Mouse (Mus musculus): ENCODE data around the gene Mrps36. TPM values are rescaled to one million over a fixed set of nuclear protein-coding genes. Genes with fewer than 3 reads are reported as not detected.
"Not testable (repeated sequence)": the region's sequence is repeated elsewhere in the genome, so short reads cannot be mapped to it uniquely, and the experiment has no call there.

Gene Mrps36
- 48.4 and 57.9 TPM in 2 replicates for polyA plus RNA-seq (2012; rRNA removed)
- 113 and 117 TPM in 2 replicates for polyA plus RNA-seq (2014; fragmentation: Nextera tagmentation; extraction: Ambion mirVana)

GRCm38 (mm10) chr13:100744036-100744744 lies at the start of gene Mrps36:
TSS of gene Mrps36 (minus strand) at chr13:100744659.
- H3K4me3 ChIP-seq (replicated peaks; ENCODE audit: low read length) = peak within 1 kb of the TSS; percentile 80
- H3K4me1 ChIP-seq (ENCODE audit: control insufficient read depth, insufficient read depth, low read length) = peaks cover 3% of the 10 kb centered on the region; the same call in 1 of the 2 replicates
- peak; percentile 69; the same call in 1 of the 2 replicates for TF ChIP-seq POLR2A (IDR thresholded peaks at IDR 0.05; ENCODE audit: borderline replicate concordance, extremely low read depth, insufficient read depth, insufficient read length)
- no peaks in the 10 kb centered on the region for H3K9me3 ChIP-seq (ENCODE audit: control insufficient read depth, low read length)
- H3K27me3 ChIP-seq (ENCODE audit: control insufficient read depth, insufficient read depth, low read length) = no peaks in the 10 kb centered on the region
- peak; percentile 95 for ATAC-seq (ENCODE audit: low FRiP score, low read depth)
- no peaks in the 10 kb centered on the region for H3K36me3 ChIP-seq (ENCODE audit: control insufficient read depth, insufficient read depth, low read length)
- peak within 1 kb of the TSS; percentile 61 for H3K4me2 ChIP-seq (replicated peaks; ENCODE audit: low read depth, low read length, severe bottlenecking)
- WGBS = under 1% methylated on average over 48 of the region's 52 CpGs
- DNase-seq (ENCODE audit: low spot score) = peak; percentile 94
- peak within 1 kb of the TSS; percentile 88 for H3K27ac ChIP-seq (replicated peaks; ENCODE audit: low read depth, low read length)
- peak within 1 kb of the TSS; percentile 80 for H3K9ac ChIP-seq (ENCODE audit: low read depth, low read length, severe bottlenecking)

GRCm38 (mm10) chr13:100789083-100789482 lies 44.6 kb upstream of the Mrps36 start:
- no peaks in the 10 kb centered on the region for H3K9me3 ChIP-seq (ENCODE audit: control insufficient read depth, low read length)
- H3K27ac ChIP-seq (replicated peaks; ENCODE audit: low read depth, low read length) = no peak overlapping the region
- DNase-seq (ENCODE audit: low spot score) = no peak
- no peak overlapping the region for H3K9ac ChIP-seq (ENCODE audit: low read depth, low read length, severe bottlenecking)
- H3K4me1 ChIP-seq (ENCODE audit: control insufficient read depth, insufficient read depth, low read length) = peaks cover 7% of the 10 kb centered on the region; the same call in 1 of the 2 replicates
- H3K36me3 ChIP-seq (ENCODE audit: control insufficient read depth, insufficient read depth, low read length) = no peaks in the 10 kb centered on the region
- H3K4me3 ChIP-seq (replicated peaks; ENCODE audit: low read length) = no peak overlapping the region
- WGBS = 77% methylated on average over 3 of the region's 3 CpGs
- H3K27me3 ChIP-seq (ENCODE audit: control insufficient read depth, insufficient read depth, low read length) = no peaks in the 10 kb centered on the region
- ATAC-seq (ENCODE audit: low FRiP score, low read depth) = no peak
- H3K4me2 ChIP-seq (replicated peaks; ENCODE audit: low read depth, low read length, severe bottlenecking) = no peak overlapping the region
- no peak for TF ChIP-seq POLR2A (IDR thresholded peaks at IDR 0.05; ENCODE audit: borderline replicate concordance, extremely low read depth, insufficient read depth, insufficient read length)

- 95% methylated on average over 11 of the region's 14 CpGs for WGBS
- H3K36me3 ChIP-seq (ENCODE audit: control insufficient read depth, insufficient read depth, low read length); H3K9ac ChIP-seq (ENCODE audit: low read depth, low read length, severe bottlenecking); DNase-seq (ENCODE audit: low spot score); ATAC-seq (ENCODE audit: low FRiP score, low read depth); H3K27ac ChIP-seq (replicated peaks; ENCODE audit: low read depth, low read length); H3K4me2 ChIP-seq (replicated peaks; ENCODE audit: low read depth, low read length, severe bottlenecking); H3K27me3 ChIP-seq (ENCODE audit: control insufficient read depth, insufficient read depth, low read length); H3K9me3 ChIP-seq (ENCODE audit: control insufficient read depth, low read length); H3K4me3 ChIP-seq (replicated peaks; ENCODE audit: low read length); H3K4me1 ChIP-seq (ENCODE audit: control insufficient read depth, insufficient read depth, low read length): not testable (repeated sequence)
Observed at GRCm38 (mm10) chr13:100788057-100788456, 43.6 kb upstream of the Mrps36 start.

GRCm38 (mm10) chr13:100787316-100788010 lies 43.0 kb upstream of the Mrps36 start:
- WGBS = 67% methylated on average over 6 of the region's 6 CpGs
- H3K9me3 ChIP-seq (ENCODE audit: control insufficient read depth, low read length) = no peaks in the 10 kb centered on the region
- no peak overlapping the region for H3K4me3 ChIP-seq (replicated peaks; ENCODE audit: low read length)
- peaks cover 7% of the 10 kb centered on the region for H3K36me3 ChIP-seq (ENCODE audit: control insufficient read depth, insufficient read depth, low read length)
- H3K27me3 ChIP-seq (ENCODE audit: control insufficient read depth, insufficient read depth, low read length) = no peaks in the 10 kb centered on the region
- H3K4me1 ChIP-seq (ENCODE audit: control insufficient read depth, insufficient read depth, low read length) = peaks cover 8% of the 10 kb centered on the region; the same call in 1 of the 2 replicates
- no peak overlapping the region for H3K27ac ChIP-seq (replicated peaks; ENCODE audit: low read depth, low read length)
- ATAC-seq (ENCODE audit: low FRiP score, low read depth) = no peak
- no peak overlapping the region for H3K9ac ChIP-seq (ENCODE audit: low read depth, low read length, severe bottlenecking)
- TF ChIP-seq POLR2A (IDR thresholded peaks at IDR 0.05; ENCODE audit: borderline replicate concordance, extremely low read depth, insufficient read depth, insufficient read length) = no peak
- DNase-seq (ENCODE audit: low spot score) = no peak
- no peak overlapping the region for H3K4me2 ChIP-seq (replicated peaks; ENCODE audit: low read depth, low read length, severe bottlenecking)

GRCm38 (mm10) chr13:100786414-100786867 lies 42.0 kb upstream of the Mrps36 start, which contains the start of gene Ccnb1:
TSS of gene Ccnb1 (minus strand) at chr13:100786570.
- peaks cover 14% of the 10 kb centered on the region for H3K36me3 ChIP-seq (ENCODE audit: control insufficient read depth, insufficient read depth, low read length)
- peak within 1 kb of the TSS; percentile 81 for H3K4me3 ChIP-seq (replicated peaks; ENCODE audit: low read length)
- peak within 1 kb of the TSS; percentile 93 for H3K4me2 ChIP-seq (replicated peaks; ENCODE audit: low read depth, low read length, severe bottlenecking)
- 0 out of 2 replicates have a peak within 1 kb of the TSS, but pooled peaks have one; percentile 13 for H3K27ac ChIP-seq (replicated peaks; ENCODE audit: low read depth, low read length)
- peak within 1 kb of the TSS; percentile 76 for H3K9ac ChIP-seq (ENCODE audit: low read depth, low read length, severe bottlenecking)
- TF ChIP-seq POLR2A (IDR thresholded peaks at IDR 0.05; ENCODE audit: borderline replicate concordance, extremely low read depth, insufficient read depth, insufficient read length) = peak; percentile 85; the same call in 1 of the 2 replicates
- peaks cover 8% of the 10 kb centered on the region; the same call in 1 of the 2 replicates for H3K4me1 ChIP-seq (ENCODE audit: control insufficient read depth, insufficient read depth, low read length)
- no peaks in the 10 kb centered on the region for H3K27me3 ChIP-seq (ENCODE audit: control insufficient read depth, insufficient read depth, low read length)
- ATAC-seq (ENCODE audit: low FRiP score, low read depth) (peak; percentile 99), DNase-seq (ENCODE audit: low spot score) (peak; percentile 95)
- 3% methylated on average over 26 of the region's 35 CpGs for WGBS
- H3K9me3 ChIP-seq (ENCODE audit: control insufficient read depth, low read length) = no peaks in the 10 kb centered on the region
